Mouse (Mus musculus) midbrain, embryonic 11.5 days (tissue): ENCODE measurements around the gene Sema6d. TPM values are rescaled to one million over a fixed set of nuclear protein-coding genes. Genes with fewer than 3 reads are reported as not detected.
A peak's percentile ranks its signal among the peaks of the same experiment; 100 is the strongest.

Experiments
- ATAC-seq: fragments of 200-750 bp; cut with Nextera tagmentation; 2 replicates; pipeline ENCODE4 v1.8.0; 2017; ENCODE audit warnings: moderate TSS enrichment, moderate library complexity; ENCODE audit not compliant: low FRiP score
- DNase-seq: peaks from one replicate; pipeline ENCODE4 v3.0.0; 2015; ENCODE audit warnings: low spot score; ENCODE audit errors: missing footprints
- H3K27ac ChIP-seq: fragments of 300-500 bp; sonication (generic); 2 replicates; pipeline ENCODE4 v1.5.1; 2014; ENCODE audit warnings: low read depth, low read length
- H3K27me3 ChIP-seq: fragments of 300-500 bp; sonication (generic); 2 replicates; pipeline ENCODE4 v1.6.1; 2014; ENCODE audit warnings: mild to moderate bottlenecking, low read length, moderate library complexity, mixed read lengths; ENCODE audit not compliant: control insufficient read depth, insufficient read depth
- H3K36me3 ChIP-seq: fragments of 300-500 bp; sonication (generic); 2 replicates; pipeline ENCODE4 v1.6.1; 2014; ENCODE audit warnings: mild to moderate bottlenecking, low read length, moderate library complexity, mixed read lengths; ENCODE audit not compliant: control insufficient read depth, insufficient read depth
- H3K4me1 ChIP-seq: fragments of 300-500 bp; sonication (generic); 2 replicates; pipeline ENCODE4 v1.6.1; 2014; ENCODE audit warnings: low read length; ENCODE audit not compliant: control insufficient read depth, insufficient read depth
- H3K4me2 ChIP-seq: fragments of 300-500 bp; sonication (generic); 2 replicates; pipeline ENCODE4 v1.6.1; 2014; ENCODE audit warnings: mild to moderate bottlenecking, moderate library complexity
- H3K4me3 ChIP-seq: fragments of 300-500 bp; sonication (generic); 2 replicates; pipeline ENCODE4 v1.5.1; 2014; ENCODE audit warnings: low read depth, low read length
- H3K9ac ChIP-seq: fragments of 300-500 bp; sonication (generic); 2 replicates; pipeline ENCODE4 v1.6.1; 2014; ENCODE audit warnings: low read length
- H3K9me3 ChIP-seq: fragments of 300-500 bp; sonication (generic); 2 replicates; pipeline ENCODE4 v1.6.1; 2016; ENCODE audit warnings: low read length; ENCODE audit not compliant: control insufficient read depth
- WGBS: fragments of 180-500 bp; shearing (Covaris S2); extraction: QIAGEN DNeasy Blood & Tissue Kit; methylation state at CpG from one replicate; pipeline ENCODE4 v1.1.7; 2014; 5-methylcytosine and 5-hydroxymethylcytosine counted together
- polyA plus RNA-seq: library from polyadenylated mRNA; unstranded; fragments of >200 nt; fragmentation: Nextera tagmentation; extraction: Ambion mirVana; gene quantifications from 2 replicates; pipeline ENCODE4 v1.2.1, GENCODE M21; 2014

The Sema6d gene
- polyA plus RNA-seq, 1 experiment from 2014 or later, result 11.1 TPM

- 74% methylated on average over 1 of the region's 1 CpGs for WGBS
Measured at GRCm38 (mm10) chr2:124554751-124555415, 465.1 kb downstream of the Sema6d start.

GRCm38 (mm10) chr2:124556861-124557499 lies 467.2 kb downstream of the Sema6d start:
- 85% methylated on average over 5 of the region's 5 CpGs for WGBS

More at GRCm38 (mm10) chr2:124554751-124555415, 465.1 kb downstream of the Sema6d start:
- DNase-seq (peak; percentile 33), ATAC-seq (no peak)
- H3K4me3 ChIP-seq, result no peak overlapping the region
- H3K36me3 ChIP-seq, result no peaks in the 10 kb centered on the region
- no peaks in the 10 kb centered on the region for H3K4me1 ChIP-seq
- no peaks in the 10 kb centered on the region for H3K9me3 ChIP-seq
- no peak overlapping the region for H3K4me2 ChIP-seq
- no peak overlapping the region for H3K27ac ChIP-seq
- no peaks in the 10 kb centered on the region for H3K27me3 ChIP-seq
- H3K9ac ChIP-seq, result no peak overlapping the region

GRCm38 (mm10) chr2:124558021-124558420 lies 468.3 kb downstream of the Sema6d start:
- ATAC-seq (no peak), DNase-seq (peak; percentile 28)
- H3K9me3 ChIP-seq, result no peaks in the 10 kb centered on the region
- no peak overlapping the region for H3K4me3 ChIP-seq
- H3K4me2 ChIP-seq, result no peak overlapping the region
- H3K36me3 ChIP-seq, result no peaks in the 10 kb centered on the region
- H3K27ac ChIP-seq, result no peak overlapping the region
- H3K4me1 ChIP-seq, result no peaks in the 10 kb centered on the region
- H3K27me3 ChIP-seq, result no peaks in the 10 kb centered on the region
- no peak overlapping the region for H3K9ac ChIP-seq
- WGBS, result 91% methylated on average over 7 of the region's 7 CpGs

More at GRCm38 (mm10) chr2:124556861-124557499, 467.2 kb downstream of the Sema6d start:
- ATAC-seq, result no peak
- Histone ChIP-seq H3K27ac (no peak overlapping the region), H3K4me3 (no peak overlapping the region), H3K27me3 (no peaks in the 10 kb centered on the region), H3K9me3 (no peaks in the 10 kb centered on the region), H3K4me1 (no peaks in the 10 kb centered on the region), H3K36me3 (no peaks in the 10 kb centered on the region), H3K9ac (no peak overlapping the region), H3K4me2 (no peak overlapping the region)
- DNase-seq, result no peak

GRCm38 (mm10) chr2:124561668-124562067 lies 471.9 kb downstream of the Sema6d start:
- Histone ChIP-seq H3K4me1 (no peaks in the 10 kb centered on the region), H3K9me3 (no peaks in the 10 kb centered on the region), H3K27ac (no peak overlapping the region), H3K9ac (no peak overlapping the region), H3K4me3 (no peak overlapping the region), H3K27me3 (no peaks in the 10 kb centered on the region), H3K36me3 (no peaks in the 10 kb centered on the region), H3K4me2 (no peak overlapping the region)
- WGBS, result 83% methylated on average over 5 of the region's 5 CpGs
- no peak for ATAC-seq
- DNase-seq, result peak; percentile 23

GRCm38 (mm10) chr2:124562091-124562490 lies 472.3 kb downstream of the Sema6d start:
- Histone ChIP-seq H3K9ac (no peak overlapping the region), H3K27me3 (no peaks in the 10 kb centered on the region), H3K4me2 (no peak overlapping the region), H3K9me3 (no peaks in the 10 kb centered on the region), H3K36me3 (no peaks in the 10 kb centered on the region), H3K4me1 (no peaks in the 10 kb centered on the region), H3K27ac (no peak overlapping the region), H3K4me3 (no peak overlapping the region)
- DNase-seq (peak; percentile 77), ATAC-seq (no peak)
- WGBS, result 76% methylated on average over 2 of the region's 2 CpGs

GRCm38 (mm10) chr2:124563759-124564158 lies 474.0 kb downstream of the Sema6d start:
- H3K36me3 ChIP-seq, result no peaks in the 10 kb centered on the region
- no peak overlapping the region for H3K4me3 ChIP-seq
- no peak overlapping the region for H3K27ac ChIP-seq
- DNase-seq (peak; percentile 10), ATAC-seq (no peak)
- H3K9me3 ChIP-seq, result no peaks in the 10 kb centered on the region
- H3K4me2 ChIP-seq, result no peak overlapping the region
- H3K4me1 ChIP-seq, result no peaks in the 10 kb centered on the region
- H3K27me3 ChIP-seq, result no peaks in the 10 kb centered on the region
- no peak overlapping the region for H3K9ac ChIP-seq
- WGBS, result 87% methylated on average over 5 of the region's 5 CpGs

- no peak overlapping the region for H3K4me3 ChIP-seq
- no peak overlapping the region for H3K4me2 ChIP-seq
- H3K36me3 ChIP-seq, result no peaks in the 10 kb centered on the region
- DNase-seq, result no peak
- no peaks in the 10 kb centered on the region for H3K9me3 ChIP-seq
- no peak for ATAC-seq
- H3K27ac ChIP-seq, result no peak overlapping the region
- no peaks in the 10 kb centered on the region for H3K27me3 ChIP-seq
- no peak overlapping the region for H3K9ac ChIP-seq
- WGBS, result 75% methylated on average over 4 of the region's 4 CpGs
- no peaks in the 10 kb centered on the region for H3K4me1 ChIP-seq
Measured at GRCm38 (mm10) chr2:124573734-124574133, 484.0 kb downstream of the Sema6d start.

GRCm38 (mm10) chr2:124576053-124576452 lies 486.3 kb downstream of the Sema6d start:
- no peaks in the 10 kb centered on the region for H3K9me3 ChIP-seq
- no peaks in the 10 kb centered on the region for H3K27me3 ChIP-seq
- 84% methylated on average over 2 of the region's 2 CpGs for WGBS
- H3K4me1 ChIP-seq, result no peaks in the 10 kb centered on the region
- H3K27ac ChIP-seq, result no peak overlapping the region
- H3K4me3 ChIP-seq, result no peak overlapping the region
- DNase-seq (no peak), ATAC-seq (no peak)
- H3K9ac ChIP-seq, result no peak overlapping the region
- H3K36me3 ChIP-seq, result no peaks in the 10 kb centered on the region
- no peak overlapping the region for H3K4me2 ChIP-seq

GRCm38 (mm10) chr2:124583561-124583960 lies 493.8 kb downstream of the Sema6d start:
- no peaks in the 10 kb centered on the region for H3K9me3 ChIP-seq
- DNase-seq (no peak), ATAC-seq (no peak)
- H3K4me1 ChIP-seq, result no peaks in the 10 kb centered on the region
- H3K9ac ChIP-seq, result no peak overlapping the region
- no peaks in the 10 kb centered on the region for H3K36me3 ChIP-seq
- H3K27me3 ChIP-seq, result no peaks in the 10 kb centered on the region
- WGBS, result 80% methylated on average over 7 of the region's 7 CpGs
- no peak overlapping the region for H3K27ac ChIP-seq
- no peak overlapping the region for H3K4me3 ChIP-seq
- no peak overlapping the region for H3K4me2 ChIP-seq
